Mouse (Mus musculus): ENCODE data around the gene Mlh3.

DNA sequence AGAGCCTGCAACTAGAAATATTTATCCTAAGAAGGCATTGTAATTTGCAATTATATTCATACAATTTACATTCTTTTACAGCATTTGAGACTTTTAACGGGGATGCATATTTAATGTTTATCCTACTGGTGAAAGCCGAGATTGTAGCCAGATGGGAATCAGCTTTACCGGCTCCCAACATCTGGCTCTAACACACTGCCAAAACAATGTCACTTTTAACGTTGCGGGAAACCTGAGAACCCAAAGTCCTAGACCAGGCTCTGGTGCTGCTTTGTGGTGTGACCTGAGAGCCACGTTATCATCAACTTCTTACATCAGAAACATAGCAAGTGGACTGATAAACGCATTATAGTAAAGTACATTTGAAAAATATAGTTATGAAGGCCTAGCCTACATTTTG, 5.5 kb downstream of the Mlh3 start:
- TF ChIP-seq CTCF (IDR thresholded peaks at IDR 0.05; ENCODE audit: borderline replicate concordance, control insufficient read depth, extremely low read depth, insufficient read depth, low read length, poor library complexity) (no peak), POLR2A (IDR thresholded peaks at IDR 0.05; ENCODE audit: control insufficient read depth, extremely low read depth, insufficient read depth, low read length, poor library complexity) (no peak)

Measured in thymus, adult 2 months (tissue).